Mouse (Mus musculus): ENCODE measurements around the gene Tmem235. TPM values are rescaled to one million over a fixed set of nuclear protein-coding genes. Genes with fewer than 3 reads are reported as not detected.

The Tmem235 gene
- total RNA-seq, 2 experiments from 2014 or later = not detected

Other genes starting within 250 kb of the Tmem235 start
- 10 to 100 TPM; 47.7 to 65.3 TPM for gene Tnrc6c, start 206.5 kb upstream of the Tmem235 start, total RNA-seq (2021)
- gene Tmc8, start 78.7 kb upstream of the Tmem235 start, total RNA-seq (2021) = under 1 TPM; 0.62 to 0.68 TPM
- gene Tmc6, start 78.6 kb upstream of the Tmem235 start, total RNA-seq (2021) = 1 to 10 TPM; 4.5 to 8.9 TPM
- not detected for gene 6030468B19Rik, start 63.1 kb upstream of the Tmem235 start, total RNA-seq (2021)
- 1 to 10 TPM; 1.4 to 2.2 TPM for gene Gm20708, start 51.1 kb upstream of the Tmem235 start, total RNA-seq (2021)
- 10 to 100 TPM; 10.1 to 10.2 TPM for gene Syngr2, start 51.1 kb upstream of the Tmem235 start, total RNA-seq (2021)
- gene Afmid, start 34.8 kb upstream of the Tmem235 start, total RNA-seq (2021) = 1 to 10 TPM; 5.4 to 7.2 TPM
- gene Tk1, start 34.7 kb upstream of the Tmem235 start, total RNA-seq (2021) = 1 to 10 TPM in 1 of 2 experiments, under 1 TPM in 1; 0.39 to 1.3 TPM
- 1 to 10 TPM in 1 of 2 experiments, under 1 TPM in 1; 0.66 to 1.5 TPM for gene Birc5, start 11.5 kb upstream of the Tmem235 start, total RNA-seq (2021)
- 1 to 10 TPM; 3.4 to 7.2 TPM for gene Tha1, start 12.7 kb downstream of the Tmem235 start, total RNA-seq (2021)
- gene Socs3, start 109.3 kb downstream of the Tmem235 start, total RNA-seq (2021) = 1 to 10 TPM; 2.8 to 5.0 TPM
- 10 to 100 TPM; 82.8 to 86.3 TPM for gene Pgs1, start 125.5 kb downstream of the Tmem235 start, total RNA-seq (2021)

Data from left cerebral cortex, postnatal 36 days (tissue).